ENCODE assay signal across 29 mouse cellular contexts in the genomic region with DNA sequence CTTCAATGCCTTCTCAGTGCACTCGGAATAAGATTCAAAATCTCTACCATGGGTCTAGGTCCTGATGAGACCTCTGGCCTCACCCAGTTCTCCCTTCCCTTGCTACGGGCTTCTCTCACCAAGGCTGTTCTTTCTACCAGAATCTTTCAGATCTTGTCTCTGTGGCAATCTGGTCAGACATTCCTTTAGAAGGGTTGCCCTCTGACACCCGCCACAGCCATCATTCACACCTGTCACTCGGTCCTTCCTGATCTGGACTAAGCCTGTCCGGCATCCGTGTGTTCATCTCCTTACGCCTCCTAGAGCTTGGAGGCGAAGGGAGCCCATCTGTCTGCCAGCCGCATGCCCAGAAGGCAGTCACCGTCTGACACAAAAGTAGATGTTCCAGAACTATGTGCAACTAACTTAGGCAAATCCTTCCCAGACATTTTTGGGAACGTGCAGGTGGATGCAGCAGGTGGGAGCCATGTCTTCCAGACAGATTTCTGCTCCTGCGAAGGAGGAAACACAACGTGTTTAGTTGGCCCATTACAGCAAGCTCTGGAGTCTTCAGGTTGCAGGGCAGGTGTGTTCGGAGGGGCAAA.
DNase-seq lines count a peak whose midpoint lies in the region; ATAC-seq and TF ChIP-seq lines count a peak whose summit lies in the region.
"Had no signal": no experiment of that assay in that cellular context is flagged by ENCODE, and none has a peak within 500 bp of the region (broad histone marks: within the 10 kb centered on the region; RNA-seq: fewer than 3 reads in every experiment).

No protein-coding gene starts in this region.

- H3K4me3 ChIP-seq in left cerebral cortex, adult 2 months = no peak overlapping the region
- H3K4me3 ChIP-seq: embryonic facial prominence, embryonic 10.5 days; embryonic facial prominence, embryonic 13.5 days; erythroblast, embryonic 14.5 days; forebrain, embryonic 12.5 days; heart, embryonic 12.5 days; heart, embryonic 15.5 days; hindbrain, embryonic 10.5 days; hindbrain, embryonic 13.5 days had no signal

- intact Hi-C loops in left cerebral cortex, postnatal 36 days (cut with DNase I) = no loop called here
- intact Hi-C loops in left cerebral cortex, adult 2 months (cut with DNase I) = no loop called here

- TF ChIP-seq CTCF in left cerebral cortex, adult 2 months (IDR thresholded peaks at IDR 0.05) = no peak

- DNase-seq in frontal cortex, adult 2 months (ENCODE audit: extremely low spot score in 1 of 2, low spot score in 1 of 2) = no peak
- peak; percentile 30 to 53 for DNase-seq in left cerebral cortex, postnatal 36 days (ENCODE audit: low spot score in 2 of 2)
- no peak for DNase-seq in left cerebral cortex, adult 2 months (ENCODE audit: extremely low spot score in 1 of 2, low spot score in 2 of 2)
- peak; percentile 43 for DNase-seq in right cerebral cortex, postnatal 25 days
- DNase-seq in right cerebral cortex, postnatal 4 days = no peak
- DNase-seq in telencephalon, adult 2 months (ENCODE audit: low read depth, low spot score) = peak; percentile 23
- DNase-seq: adrenal gland, adult 2 months; adrenal gland, postnatal 14 days; B cell, adult 2 months; cerebellum, adult 11-12 months; cerebellum, adult 8-10 months; cerebellum, postnatal 10 days; cerebellum, postnatal 36 days; embryo, embryonic 11 days; gastrocnemius, postnatal 10 days; gastrocnemius, postnatal 36 days; heart, postnatal 10 days; heart, postnatal 36 days had no signal

- ATAC-seq in frontal cortex, adult (ENCODE audit: low TSS enrichment) = peak; percentile 81
- ATAC-seq: forebrain, embryonic 16.5 days; hindbrain, embryonic 16.5 days had no signal

- no peak overlapping the region for H3K27ac ChIP-seq in left cerebral cortex, adult 2 months
- H3K27ac ChIP-seq: embryonic facial prominence, embryonic 10.5 days; embryonic facial prominence, embryonic 13.5 days; forebrain, embryonic 12.5 days; heart, embryonic 15.5 days; hindbrain, embryonic 10.5 days; hindbrain, embryonic 13.5 days had no signal

Comparison
In these comparisons a context has a peak if more than half of its experiments do, and no peak if none do; other contexts are left out.
1. DNase-seq: peak in left cerebral cortex, postnatal 36 days (2 of 2), right cerebral cortex, postnatal 25 days (single experiment) and telencephalon, adult 2 months (single experiment); none in frontal cortex, adult 2 months (0 of 2), left cerebral cortex, adult 2 months (0 of 2) and right cerebral cortex, postnatal 4 days (single experiment).